Mouse (Mus musculus): ENCODE results near the gene Aoah.

- TF ChIP-seq POLR2A (IDR thresholded peaks at IDR 0.05; ENCODE audit: borderline replicate concordance, extremely low read depth, low read depth, low read length): no peak
- TF ChIP-seq CTCF (IDR thresholded peaks at IDR 0.05; ENCODE audit: insufficient read depth, low read length): no peak
These were observed 212.4 kb downstream of the Aoah start for GRCm38 (mm10) chr13:21006321-21006653.
